Mouse (Mus musculus): ENCODE results near the gene Spaca7. TPM values are rescaled to one million over a fixed set of nuclear protein-coding genes. Genes with fewer than 3 reads are reported as not detected.

The Spaca7 gene
- polyA plus RNA-seq, 1 experiment from 2014 or later, result not detected

DNA sequence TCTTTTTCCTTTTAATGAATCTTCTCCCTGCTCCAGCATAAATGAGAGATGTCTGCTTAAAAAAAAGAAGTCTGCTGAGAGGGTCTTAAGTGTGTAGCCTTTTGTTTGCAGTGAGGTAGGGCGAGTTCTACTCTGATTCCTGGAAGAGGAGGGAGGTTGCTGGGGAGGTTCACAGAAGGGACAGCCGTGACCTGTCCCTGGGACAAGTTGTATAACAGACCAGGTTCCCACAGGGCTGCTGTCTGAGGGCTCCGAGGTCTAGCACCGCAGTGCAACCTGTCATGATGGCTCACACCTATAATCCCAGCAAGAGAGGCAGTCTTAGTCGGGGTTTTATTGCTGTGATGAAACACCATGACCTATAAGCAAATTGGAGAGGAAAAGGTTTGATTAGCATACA is 24.1 kb upstream of the Spaca7 start:
- Histone ChIP-seq H3K4me3 (ENCODE audit: low read length) (no peak overlapping the region), H3K9ac (ENCODE audit: low read length) (no peak overlapping the region), H3K27ac (ENCODE audit: low read length) (no peak overlapping the region), H3K9me3 (ENCODE audit: control insufficient read depth, low read length) (no peaks in the 10 kb centered on the region), H3K36me3 (ENCODE audit: control insufficient read depth, insufficient read depth, low read length) (no peaks in the 10 kb centered on the region), H3K4me2 (ENCODE audit: low read depth, low read length) (no peak overlapping the region), H3K27me3 (ENCODE audit: control insufficient read depth, insufficient read depth, low read depth, low read length) (peaks cover 3% of the 10 kb centered on the region), H3K4me1 (replicated peaks; ENCODE audit: control insufficient read depth, insufficient read depth, low read length) (no peaks in the 10 kb centered on the region)
- no peak for ATAC-seq (ENCODE audit: low read depth)
- 43% methylated on average over 5 of the region's 5 CpGs for WGBS

DNA sequence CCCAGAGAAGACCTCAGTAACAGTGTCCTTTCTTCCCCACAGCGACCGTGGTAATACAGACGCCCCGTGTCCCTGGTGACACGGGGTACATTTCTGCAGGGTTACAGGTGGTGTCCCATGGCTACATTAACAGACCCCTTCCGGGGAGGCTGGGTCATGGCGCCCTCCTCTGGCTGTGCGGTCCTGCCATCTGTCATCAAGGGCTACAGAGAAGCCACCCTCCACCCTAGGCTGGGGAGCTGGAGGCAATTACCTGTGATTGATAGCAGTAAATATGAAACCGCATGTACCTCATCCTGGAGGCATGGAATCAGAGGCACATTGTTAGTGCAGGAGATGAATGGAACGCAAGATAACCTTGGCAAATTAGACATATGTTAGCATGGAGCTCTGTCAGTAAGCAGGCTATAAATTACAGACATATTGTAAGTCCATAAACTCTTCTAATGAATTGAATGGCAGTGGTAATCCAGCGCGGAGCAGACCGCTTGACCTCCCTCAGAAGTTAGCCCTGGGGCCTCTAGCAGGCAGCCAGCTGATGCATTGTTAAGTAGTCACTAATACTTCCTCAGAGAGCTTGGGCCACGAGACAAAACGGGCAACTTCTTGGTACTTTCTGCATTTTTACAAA is 17.2 kb upstream of the Spaca7 start:
- H3K4me1 ChIP-seq (replicated peaks; ENCODE audit: control insufficient read depth, insufficient read depth, low read length), result no peaks in the 10 kb centered on the region
- ATAC-seq (ENCODE audit: low read depth), result no peak
- H3K4me3 ChIP-seq (ENCODE audit: low read length), result no peak overlapping the region
- no peak overlapping the region for H3K27ac ChIP-seq (ENCODE audit: low read length)
- H3K27me3 ChIP-seq (ENCODE audit: control insufficient read depth, insufficient read depth, low read depth, low read length), result no peaks in the 10 kb centered on the region
- no peak overlapping the region for H3K9ac ChIP-seq (ENCODE audit: low read length)
- H3K36me3 ChIP-seq (ENCODE audit: control insufficient read depth, insufficient read depth, low read length), result no peaks in the 10 kb centered on the region
- no peak overlapping the region for H3K4me2 ChIP-seq (ENCODE audit: low read depth, low read length)
- WGBS, result 55% methylated on average over 15 of the region's 15 CpGs
- no peaks in the 10 kb centered on the region for H3K9me3 ChIP-seq (ENCODE audit: control insufficient read depth, low read length)

DNA sequence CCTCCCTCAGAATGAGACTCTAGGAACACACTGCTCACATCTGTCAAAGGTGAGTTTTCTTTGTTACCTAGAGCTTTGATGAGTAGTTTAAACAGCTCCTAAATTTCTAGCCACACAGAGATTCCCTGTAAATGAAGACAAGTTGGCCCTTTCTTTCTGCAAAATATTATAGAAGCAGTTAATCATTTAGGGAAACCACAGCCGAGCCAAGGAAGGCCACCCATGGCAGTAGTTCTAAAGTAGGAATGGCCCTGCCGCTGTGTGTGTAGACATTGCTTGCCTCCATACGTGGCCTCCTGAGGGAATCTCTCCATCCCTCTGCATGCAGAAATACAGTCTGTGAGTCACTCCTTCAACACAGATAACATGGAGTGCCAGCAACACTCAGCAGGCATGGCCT is 14.0 kb upstream of the Spaca7 start:
- no peak overlapping the region for H3K4me3 ChIP-seq (ENCODE audit: low read length)
- H3K27me3 ChIP-seq (ENCODE audit: control insufficient read depth, insufficient read depth, low read depth, low read length), result peaks cover 5% of the 10 kb centered on the region; the same call in 1 of the 2 replicates
- H3K9me3 ChIP-seq (ENCODE audit: control insufficient read depth, low read length), result no peaks in the 10 kb centered on the region
- no peak overlapping the region for H3K4me2 ChIP-seq (ENCODE audit: low read depth, low read length)
- H3K27ac ChIP-seq (ENCODE audit: low read length), result no peak overlapping the region
- no peaks in the 10 kb centered on the region for H3K36me3 ChIP-seq (ENCODE audit: control insufficient read depth, insufficient read depth, low read length)
- H3K9ac ChIP-seq (ENCODE audit: low read length), result no peak overlapping the region
- H3K4me1 ChIP-seq (replicated peaks; ENCODE audit: control insufficient read depth, insufficient read depth, low read length), result no peaks in the 10 kb centered on the region
- no peak for ATAC-seq (ENCODE audit: low read depth)
- 67% methylated on average over 3 of the region's 3 CpGs for WGBS

DNA sequence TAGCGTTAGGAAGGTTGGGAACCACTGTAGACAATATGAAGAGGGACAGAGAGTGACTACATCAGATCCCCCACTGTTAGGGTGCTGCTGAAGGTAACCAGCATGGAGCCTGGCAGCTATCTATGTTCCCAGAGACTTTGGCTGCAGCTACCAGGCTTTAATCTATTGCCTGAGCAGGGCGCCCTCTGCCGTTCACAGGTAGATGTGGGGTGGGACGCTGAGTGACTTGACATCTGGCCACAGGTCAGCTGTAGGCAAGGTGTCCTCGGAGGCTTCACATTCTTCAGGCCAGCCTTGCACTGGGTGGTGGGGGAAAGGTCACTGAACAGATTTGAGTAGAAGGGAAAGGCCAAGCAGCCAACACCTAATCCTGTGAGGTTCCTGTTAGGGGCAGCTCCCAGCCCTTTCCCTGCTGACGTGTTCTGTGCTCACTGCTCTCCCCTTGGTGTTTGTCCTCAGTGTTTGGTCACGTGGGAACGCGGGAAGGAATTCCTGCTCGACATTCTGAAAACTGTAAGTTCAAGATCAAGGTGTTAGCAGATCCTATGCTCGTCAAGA is 11.3 kb upstream of the Spaca7 start:
- peaks cover 7% of the 10 kb centered on the region; the same call in 1 of the 2 replicates for H3K27me3 ChIP-seq (ENCODE audit: control insufficient read depth, insufficient read depth, low read depth, low read length)
- 13% methylated on average over 11 of the region's 11 CpGs for WGBS
- H3K4me1 ChIP-seq (replicated peaks; ENCODE audit: control insufficient read depth, insufficient read depth, low read length), result no peaks in the 10 kb centered on the region
- no peak overlapping the region for H3K27ac ChIP-seq (ENCODE audit: low read length)
- no peak overlapping the region for H3K4me3 ChIP-seq (ENCODE audit: low read length)
- no peak for ATAC-seq (ENCODE audit: low read depth)
- no peaks in the 10 kb centered on the region for H3K9me3 ChIP-seq (ENCODE audit: control insufficient read depth, low read length)
- H3K9ac ChIP-seq (ENCODE audit: low read length), result no peak overlapping the region
- H3K36me3 ChIP-seq (ENCODE audit: control insufficient read depth, insufficient read depth, low read length), result no peaks in the 10 kb centered on the region
- no peak overlapping the region for H3K4me2 ChIP-seq (ENCODE audit: low read depth, low read length)

DNA sequence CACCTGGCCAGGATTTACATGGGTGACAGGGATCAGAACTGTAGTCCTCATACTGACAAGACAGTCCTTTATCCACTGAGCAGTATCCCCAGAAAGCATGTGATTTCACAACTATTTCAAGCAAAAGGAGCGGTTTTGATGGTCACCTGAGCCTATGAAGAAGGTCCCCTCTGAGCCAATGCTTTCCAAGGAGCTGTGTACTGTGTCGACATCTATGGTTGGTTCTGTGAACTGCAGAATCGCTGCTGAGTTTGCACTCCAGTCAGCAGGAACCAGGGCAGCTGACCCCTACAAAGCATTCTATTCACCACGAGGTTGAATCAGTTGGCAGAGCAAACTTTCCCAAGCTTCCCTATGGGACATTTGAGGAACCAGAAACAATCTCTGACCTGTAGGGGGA is 8.5 kb upstream of the Spaca7 start:
- Histone ChIP-seq H3K4me3 (ENCODE audit: low read length) (no peak overlapping the region), H3K27me3 (ENCODE audit: control insufficient read depth, insufficient read depth, low read depth, low read length) (peaks cover 7% of the 10 kb centered on the region; the same call in 1 of the 2 replicates), H3K27ac (ENCODE audit: low read length) (no peak overlapping the region), H3K36me3 (ENCODE audit: control insufficient read depth, insufficient read depth, low read length) (no peaks in the 10 kb centered on the region), H3K9ac (ENCODE audit: low read length) (no peak overlapping the region), H3K4me2 (ENCODE audit: low read depth, low read length) (no peak overlapping the region), H3K9me3 (ENCODE audit: control insufficient read depth, low read length) (no peaks in the 10 kb centered on the region), H3K4me1 (replicated peaks; ENCODE audit: control insufficient read depth, insufficient read depth, low read length) (no peaks in the 10 kb centered on the region)
- WGBS, result 4% methylated on average over 4 of the region's 4 CpGs
- ATAC-seq (ENCODE audit: low read depth), result no peak

DNA sequence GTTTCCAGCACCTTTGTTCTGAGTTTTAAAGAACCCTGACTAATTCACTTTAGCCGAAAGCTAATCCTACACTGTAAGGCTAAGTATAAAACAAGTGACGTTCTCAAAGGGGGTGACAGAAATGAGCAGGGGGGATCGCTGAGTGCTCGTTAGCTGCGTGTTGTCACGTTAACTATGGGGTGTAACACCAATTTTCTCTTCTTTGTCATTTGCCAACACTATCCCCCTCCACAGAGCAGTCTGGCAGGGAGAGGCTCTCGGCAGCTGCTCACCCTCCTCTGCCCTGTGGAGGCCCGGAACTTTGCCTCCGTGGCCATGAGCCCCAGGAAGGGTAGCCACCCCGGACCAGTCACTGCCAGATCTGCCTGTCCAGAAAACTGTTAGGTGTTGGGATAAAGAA is 7.3 kb upstream of the Spaca7 start:
- no peak overlapping the region for H3K9ac ChIP-seq (ENCODE audit: low read length)
- H3K4me3 ChIP-seq (ENCODE audit: low read length), result no peak overlapping the region
- no peaks in the 10 kb centered on the region for H3K36me3 ChIP-seq (ENCODE audit: control insufficient read depth, insufficient read depth, low read length)
- H3K27me3 ChIP-seq (ENCODE audit: control insufficient read depth, insufficient read depth, low read depth, low read length), result peaks cover 7% of the 10 kb centered on the region; the same call in 1 of the 2 replicates
- H3K27ac ChIP-seq (ENCODE audit: low read length), result no peak overlapping the region
- H3K4me1 ChIP-seq (replicated peaks; ENCODE audit: control insufficient read depth, insufficient read depth, low read length), result no peaks in the 10 kb centered on the region
- H3K9me3 ChIP-seq (ENCODE audit: control insufficient read depth, low read length), result no peaks in the 10 kb centered on the region
- 62% methylated on average over 10 of the region's 10 CpGs for WGBS
- no peak for ATAC-seq (ENCODE audit: low read depth)
- no peak overlapping the region for H3K4me2 ChIP-seq (ENCODE audit: low read depth, low read length)

DNA sequence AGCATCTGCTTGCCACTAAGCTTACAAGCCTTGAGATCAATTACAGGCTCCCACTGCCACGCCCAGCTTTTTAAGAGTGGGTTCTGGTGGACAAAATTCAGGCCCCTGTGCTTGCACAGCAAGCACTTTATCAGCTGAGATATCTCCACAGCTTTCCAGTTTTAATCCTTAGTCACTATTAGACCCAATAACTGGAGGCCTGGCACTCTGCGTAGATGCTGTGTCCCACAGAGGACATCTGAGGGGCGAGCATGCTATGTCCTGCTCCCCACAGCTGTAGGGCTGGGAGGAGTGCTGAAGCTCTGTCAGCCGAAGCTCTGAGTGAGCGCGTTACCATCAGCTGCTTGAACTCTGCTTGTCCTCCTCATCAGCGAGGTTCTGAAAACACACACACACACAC is 6.3 kb upstream of the Spaca7 start:
- H3K27me3 ChIP-seq (ENCODE audit: control insufficient read depth, insufficient read depth, low read depth, low read length), result peaks cover 7% of the 10 kb centered on the region; the same call in 1 of the 2 replicates
- no peak overlapping the region for H3K9ac ChIP-seq (ENCODE audit: low read length)
- H3K36me3 ChIP-seq (ENCODE audit: control insufficient read depth, insufficient read depth, low read length), result no peaks in the 10 kb centered on the region
- 28% methylated on average over 7 of the region's 7 CpGs for WGBS
- ATAC-seq (ENCODE audit: low read depth), result no peak
- no peak overlapping the region for H3K4me3 ChIP-seq (ENCODE audit: low read length)
- H3K4me1 ChIP-seq (replicated peaks; ENCODE audit: control insufficient read depth, insufficient read depth, low read length), result no peaks in the 10 kb centered on the region
- H3K27ac ChIP-seq (ENCODE audit: low read length), result no peak overlapping the region
- H3K4me2 ChIP-seq (ENCODE audit: low read depth, low read length), result no peak overlapping the region
- no peaks in the 10 kb centered on the region for H3K9me3 ChIP-seq (ENCODE audit: control insufficient read depth, low read length)

DNA sequence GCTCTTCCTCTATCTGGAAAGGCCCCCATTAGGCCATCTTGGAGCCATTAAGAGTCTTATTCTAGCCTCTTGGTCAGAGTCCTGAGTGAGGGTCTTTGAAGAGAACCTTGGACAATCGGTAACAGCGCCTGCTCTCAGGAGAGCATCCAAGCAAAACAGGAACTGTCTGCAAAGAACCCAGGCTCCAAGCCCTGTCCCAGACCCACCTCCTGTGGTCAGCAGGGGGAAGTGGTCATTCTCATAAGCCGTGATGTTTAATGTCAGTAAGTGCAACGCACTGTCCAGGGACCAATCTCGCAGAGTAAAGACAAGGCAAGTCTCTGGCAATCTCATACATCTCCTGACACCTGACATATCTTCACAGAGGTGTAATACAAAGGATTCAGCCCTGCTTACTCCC is 3.2 kb downstream of the Spaca7 start:
- H3K27ac ChIP-seq (ENCODE audit: low read length), result no peak overlapping the region
- WGBS, result 66% methylated on average over 5 of the region's 5 CpGs

DNA sequence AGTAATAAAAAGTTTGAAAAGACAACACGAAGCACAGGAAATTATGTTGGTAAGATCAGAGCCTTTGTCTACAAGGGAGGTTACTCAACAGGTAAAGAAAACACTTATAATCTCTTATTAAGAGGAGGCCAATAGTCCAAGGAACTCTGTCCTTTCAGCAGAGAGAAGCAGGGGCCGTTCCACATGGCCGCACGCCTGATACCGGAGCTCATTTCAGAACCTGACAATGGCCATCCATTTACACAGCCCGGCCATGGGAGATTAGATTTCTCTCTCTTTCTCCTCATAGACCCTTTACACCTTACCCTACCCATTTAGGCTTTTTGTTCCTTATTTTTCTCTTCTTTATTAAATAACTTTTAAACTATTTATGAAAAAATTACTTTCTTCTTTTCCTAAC is 3.9 kb downstream of the Spaca7 start:
- ATAC-seq (ENCODE audit: low read depth), result no peak
- no peak overlapping the region for H3K9ac ChIP-seq (ENCODE audit: low read length)
- H3K27me3 ChIP-seq (ENCODE audit: control insufficient read depth, insufficient read depth, low read depth, low read length), result no peaks in the 10 kb centered on the region
- no peak overlapping the region for H3K4me2 ChIP-seq (ENCODE audit: low read depth, low read length)
- H3K4me1 ChIP-seq (replicated peaks; ENCODE audit: control insufficient read depth, insufficient read depth, low read length), result no peaks in the 10 kb centered on the region
- H3K36me3 ChIP-seq (ENCODE audit: control insufficient read depth, insufficient read depth, low read length), result no peaks in the 10 kb centered on the region
- H3K27ac ChIP-seq (ENCODE audit: low read length), result no peak overlapping the region
- no peak overlapping the region for H3K4me3 ChIP-seq (ENCODE audit: low read length)
- WGBS, result 66% methylated on average over 6 of the region's 6 CpGs
- H3K9me3 ChIP-seq (ENCODE audit: control insufficient read depth, low read length), result no peaks in the 10 kb centered on the region

More for the DNA sequence above, 3.2 kb downstream of the Spaca7 start:
- no peak for ATAC-seq (ENCODE audit: low read depth)
- Histone ChIP-seq H3K4me3 (ENCODE audit: low read length) (no peak overlapping the region), H3K4me2 (ENCODE audit: low read depth, low read length) (no peak overlapping the region), H3K9me3 (ENCODE audit: control insufficient read depth, low read length) (no peaks in the 10 kb centered on the region), H3K4me1 (replicated peaks; ENCODE audit: control insufficient read depth, insufficient read depth, low read length) (no peaks in the 10 kb centered on the region), H3K36me3 (ENCODE audit: control insufficient read depth, insufficient read depth, low read length) (no peaks in the 10 kb centered on the region), H3K27me3 (ENCODE audit: control insufficient read depth, insufficient read depth, low read depth, low read length) (no peaks in the 10 kb centered on the region), H3K9ac (ENCODE audit: low read length) (no peak overlapping the region)

Measured in lung, embryonic 16.5 days (tissue).